ENCODE assay signal across 14 mouse cellular contexts in genomic region chr5:148954314-148955060, GRCm38 (mm10). TPM values are rescaled to one million over a fixed set of nuclear protein-coding genes. Genes with fewer than 3 reads are reported as not detected.
A peak's percentile ranks its signal among the peaks of the same experiment; 100 is the strongest.
DNase-seq lines count a peak whose midpoint lies in the region; ATAC-seq and TF ChIP-seq lines count a peak whose summit lies in the region.
"Had no signal": no experiment of that assay in that cellular context is flagged by ENCODE, and none has a peak within 500 bp of the region (broad histone marks: within the 10 kb centered on the region; RNA-seq: fewer than 3 reads in every experiment).

No protein-coding gene starts in this region.

- no peak for DNase-seq in frontal cortex, adult 2 months (ENCODE audit: extremely low spot score in 1 of 2, low spot score in 1 of 2)
- DNase-seq in testis, postnatal 14 days (ENCODE audit: low spot score) = no peak
- peak; percentile 53 for DNase-seq in liver, adult 2 months (ENCODE audit: extremely low read depth, low read depth, low spot score)
- DNase-seq in frontal cortex, postnatal 14 days (ENCODE audit: low spot score in 2 of 2) = no peak
- no peak for DNase-seq in retina, embryonic 14.5 days (ENCODE audit: low spot score)
- DNase-seq: thymus, adult 18-20 months had no signal

- 89% methylated on average over 22 of the region's 22 CpGs for WGBS in liver, adult 2 months

- peak overlapping the region; percentile 34 for H3K4me3 ChIP-seq in testis, adult 2 months (ENCODE audit: control insufficient read depth, low read depth, low read length)
- no peak overlapping the region for H3K4me3 ChIP-seq in liver, adult 2 months (ENCODE audit: insufficient read depth, low read depth, low read length)
- H3K4me3 ChIP-seq: embryonic facial prominence, embryonic 12.5 days; hindbrain, embryonic 15.5 days had no signal

- no peaks in the 10 kb centered on the region for H3K79me2 ChIP-seq in liver, adult 2 months (ENCODE audit: control insufficient read depth, insufficient read depth, low read length)

- TF ChIP-seq CTCF in testis, adult 2 months (IDR thresholded peaks at IDR 0.05; ENCODE audit: control insufficient read depth, insufficient read depth, insufficient replicate concordance, low read depth, low read length) = no peak
- TF ChIP-seq CTCF in liver, adult 2 months (IDR thresholded peaks at IDR 0.05; ENCODE audit: low read depth, low read length) = no peak

- no peak overlapping the region for H3K27ac ChIP-seq in testis, adult 2 months (ENCODE audit: control insufficient read depth, insufficient read depth, low read depth, low read length)
- H3K27ac ChIP-seq in liver, adult 2 months (replicated peaks; ENCODE audit: insufficient read depth, low read depth, low read length) = 0 out of 2 replicates have a peak overlapping the region, but pooled peaks have one; percentile 3
- H3K27ac ChIP-seq: embryonic facial prominence, embryonic 12.5 days; hindbrain, embryonic 15.5 days had no signal

- peaks cover 9% of the 10 kb centered on the region for H3K4me1 ChIP-seq in testis, adult 2 months (ENCODE audit: control insufficient read depth, insufficient read depth, low read length)
- H3K4me1 ChIP-seq in liver, adult 2 months (ENCODE audit: control insufficient read depth, insufficient read depth, low read length) = peaks cover 23% of the 10 kb centered on the region

- no peak for TF ChIP-seq POLR2A in testis, adult 2 months (IDR thresholded peaks at IDR 0.05; ENCODE audit: control insufficient read depth, low read depth, low read length)
- TF ChIP-seq POLR2A in liver, adult 2 months (IDR thresholded peaks at IDR 0.05; ENCODE audit: extremely low read depth, insufficient read depth, low read length) = no peak

- no peaks in the 10 kb centered on the region for H3K27me3 ChIP-seq in testis, adult 2 months (ENCODE audit: control insufficient read depth, insufficient read depth, low read length)
- no peaks in the 10 kb centered on the region for H3K27me3 ChIP-seq in liver, adult 2 months (ENCODE audit: control insufficient read depth, insufficient read depth, low read length)
- H3K27me3 ChIP-seq: embryonic facial prominence, embryonic 12.5 days; hindbrain, embryonic 15.5 days had no signal

- H3K36me3 ChIP-seq in testis, adult 2 months (ENCODE audit: control insufficient read depth, insufficient read depth, low read length) = no peaks in the 10 kb centered on the region
- H3K36me3 ChIP-seq in liver, adult 2 months (ENCODE audit: control insufficient read depth, insufficient read depth, low read length) = no peaks in the 10 kb centered on the region
- H3K36me3 ChIP-seq: embryonic facial prominence, embryonic 12.5 days; hindbrain, embryonic 15.5 days had no signal

- H3K9ac ChIP-seq in liver, adult 2 months (ENCODE audit: low read depth, low read length) = no peak overlapping the region
- H3K9ac ChIP-seq: embryonic facial prominence, embryonic 12.5 days; hindbrain, embryonic 15.5 days had no signal

- 0 out of 2 replicates have a peak, but pooled peaks have one; percentile 41 for ATAC-seq in frontal cortex, adult (ENCODE audit: low TSS enrichment)
- no peak for ATAC-seq in CD4-positive, CD25-positive, alpha-beta regulatory T cell, adult 4 months

RNA-seq across cellular contexts. Expression of gene Katnal1, which starts 25.4 kb away (rescaled TPM):
- polyA plus RNA-seq in frontal cortex, adult 2 months (2012; rRNA removed) = 38.1 and 38.2 TPM in 2 replicates
- polyA plus RNA-seq in testis, adult 2 months (2012; rRNA removed) = 47.1 and 48.3 TPM in 2 replicates
- 3.9 and 4.2 TPM in 2 replicates for total RNA-seq in liver, adult 2 months (2014; rRNA removed)
- 1.5 and 2.0 TPM in 2 replicates for polyA plus RNA-seq in liver, adult 2 months (2012; rRNA removed)
- 1 to 10 TPM; 1.5 to 6.1 TPM for polyA plus RNA-seq in CD4-positive, CD25-positive, alpha-beta regulatory T cell, adult 4 months (2017; shearing (Covaris generic))

RNA-seq across cellular contexts. Expression of gene Gm42791, which starts 40.5 kb away (rescaled TPM):
- polyA plus RNA-seq in frontal cortex, adult 2 months (2012; rRNA removed) = not detected in 2 replicates
- not detected in 2 replicates for polyA plus RNA-seq in testis, adult 2 months (2012; rRNA removed)
- total RNA-seq in liver, adult 2 months (2014; rRNA removed) = not detected in 2 replicates
- not detected in 2 replicates for polyA plus RNA-seq in liver, adult 2 months (2012; rRNA removed)
- polyA plus RNA-seq in CD4-positive, CD25-positive, alpha-beta regulatory T cell, adult 4 months (2017; shearing (Covaris generic)) = 1 to 10 TPM; 1.3 to 1.4 TPM
- polyA plus RNA-seq: brain, embryonic 14.5 days; large intestine, adult 2 months; limb, embryonic 14.5 days had no signal
